Mouse (Mus musculus) neural tube, embryonic 15.5 days (tissue): ENCODE results near the gene Fam32a. TPM values are rescaled to one million over a fixed set of nuclear protein-coding genes. Genes with fewer than 3 reads are reported as not detected.

ENCODE experiments used
- ATAC-seq: fragments of 200-750 bp; cut with Nextera tagmentation; 2 replicates; pipeline ENCODE4 v1.8.0; 2017; ENCODE audit warnings: mild to moderate bottlenecking, moderate TSS enrichment, moderate library complexity; ENCODE audit not compliant: low FRiP score
- H3K27ac ChIP-seq: fragments of 300-500 bp; sonication (generic); replicated peaks from 2 replicates; pipeline ENCODE4 v1.5.1; 2015; ENCODE audit warnings: mild to moderate bottlenecking, inconsistent platforms
- H3K27me3 ChIP-seq: fragments of 300-500 bp; sonication (generic); replicated peaks from 2 replicates; pipeline ENCODE4 v1.6.1; 2015; ENCODE audit warnings: inconsistent platforms
- H3K36me3 ChIP-seq: fragments of 300-500 bp; sonication (generic); 2 replicates; pipeline ENCODE4 v1.6.1; 2015; ENCODE audit warnings: inconsistent platforms
- H3K4me1 ChIP-seq: fragments of 300-500 bp; sonication (generic); 2 replicates; pipeline ENCODE4 v1.6.1; 2015; ENCODE audit warnings: inconsistent platforms
- H3K4me2 ChIP-seq: fragments of 300-500 bp; sonication (generic); 2 replicates; pipeline ENCODE4 v1.6.1; 2015; ENCODE audit warnings: inconsistent platforms, mild to moderate bottlenecking, moderate library complexity
- H3K4me3 ChIP-seq: fragments of 300-500 bp; sonication (generic); replicated peaks from 2 replicates; pipeline ENCODE4 v1.5.1; 2015; ENCODE audit warnings: mild to moderate bottlenecking, inconsistent platforms
- H3K9ac ChIP-seq: fragments of 300-500 bp; sonication (generic); replicated peaks from 2 replicates; pipeline ENCODE4 v1.6.1; 2015; ENCODE audit warnings: mild to moderate bottlenecking, inconsistent platforms
- H3K9me3 ChIP-seq: fragments of 300-500 bp; sonication (generic); replicated peaks from 2 replicates; pipeline ENCODE4 v1.6.1; 2016; ENCODE audit warnings: inconsistent platforms
- WGBS: fragments of 180-500 bp; shearing (Covaris S2); methylation state at CpG from one replicate; pipeline ENCODE4 v1.1.7; 2015; ENCODE audit warnings: mixed read lengths; 5-methylcytosine and 5-hydroxymethylcytosine counted together
- polyA plus RNA-seq: library from polyadenylated mRNA; unstranded; fragments of >200 nt; fragmentation: Nextera tagmentation; extraction: Ambion mirVana; gene quantifications from 2 replicates; pipeline ENCODE4 v1.2.1, GENCODE M21; 2015

The Fam32a gene
- polyA plus RNA-seq, 1 experiment from 2014 or later, result 78.7 TPM

GRCm38 (mm10) chr8:72242226-72242625, 22.7 kb downstream of the Fam32a start:
- H3K4me1 ChIP-seq, result peaks cover 26% of the 10 kb centered on the region
- WGBS, result 96% methylated on average over 1 of the region's 1 CpGs
- no peak overlapping the region for H3K27ac ChIP-seq
- H3K4me3 ChIP-seq, result no peak overlapping the region
- no peak overlapping the region for H3K9ac ChIP-seq
- peaks cover 31% of the 10 kb centered on the region for H3K36me3 ChIP-seq
- no peak for ATAC-seq
- no peaks in the 10 kb centered on the region for H3K27me3 ChIP-seq
- no peaks in the 10 kb centered on the region for H3K9me3 ChIP-seq
- peak overlapping the region; percentile 1; the same call in 1 of the 2 replicates for H3K4me2 ChIP-seq

GRCm38 (mm10) chr8:72244610-72245009, 25.1 kb downstream of the Fam32a start:
- no peaks in the 10 kb centered on the region for H3K27me3 ChIP-seq
- 87% methylated on average over 2 of the region's 2 CpGs for WGBS
- no peak overlapping the region for H3K9ac ChIP-seq
- no peak overlapping the region for H3K4me2 ChIP-seq
- H3K27ac ChIP-seq, result no peak overlapping the region
- ATAC-seq, result no peak
- peaks cover 23% of the 10 kb centered on the region for H3K4me1 ChIP-seq
- H3K36me3 ChIP-seq, result peaks cover 33% of the 10 kb centered on the region
- H3K9me3 ChIP-seq, result no peaks in the 10 kb centered on the region
- H3K4me3 ChIP-seq, result no peak overlapping the region

DNA sequence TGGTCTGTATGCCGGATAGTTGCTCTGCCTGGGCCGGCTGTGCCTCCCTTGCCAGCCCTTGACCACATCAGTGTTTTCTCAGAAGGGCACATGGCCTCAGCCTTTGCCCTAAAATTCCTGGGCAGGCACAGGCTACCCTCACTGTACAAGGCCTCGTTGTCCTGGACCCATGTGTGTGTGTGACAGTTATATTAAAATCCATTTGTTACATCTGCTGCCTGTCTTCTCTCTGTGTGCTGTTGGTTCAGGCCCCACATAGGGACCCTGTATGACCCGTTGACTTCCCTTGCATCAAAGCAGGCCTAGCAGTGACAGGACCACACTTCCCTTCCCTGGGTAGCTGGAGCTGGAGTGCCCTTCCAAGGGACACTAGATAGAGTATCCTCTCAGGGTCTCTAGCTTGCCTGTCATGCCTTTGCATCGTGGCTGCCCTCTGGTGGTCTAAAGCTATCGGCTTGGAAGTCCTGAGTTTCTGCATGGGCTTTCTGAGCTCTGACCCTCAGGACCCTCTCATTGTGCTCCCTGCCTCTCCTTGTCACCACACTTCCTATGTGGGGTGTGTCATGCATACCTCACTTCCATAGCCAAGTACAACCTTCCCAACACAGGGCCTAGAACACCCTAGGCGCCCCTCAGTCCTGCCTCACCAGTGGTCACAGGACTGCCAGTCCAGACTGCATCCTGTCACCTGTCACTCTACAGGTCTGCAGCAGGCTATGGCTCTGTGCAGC, 37.8 kb downstream of the Fam32a start:
- Histone ChIP-seq H3K4me2 (no peak overlapping the region), H3K27me3 (no peaks in the 10 kb centered on the region), H3K9me3 (no peaks in the 10 kb centered on the region), H3K4me3 (no peak overlapping the region), H3K4me1 (no peaks in the 10 kb centered on the region), H3K27ac (no peak overlapping the region), H3K36me3 (peaks cover 37% of the 10 kb centered on the region), H3K9ac (no peak overlapping the region)
- peak; percentile 20; the same call in 1 of the 2 replicates for ATAC-seq
- WGBS, result 58% methylated on average over 7 of the region's 7 CpGs

- WGBS, result 79% methylated on average over 1 of the region's 1 CpGs
Measured at GRCm38 (mm10) chr8:72257902-72258238, 38.3 kb downstream of the Fam32a start.

DNA sequence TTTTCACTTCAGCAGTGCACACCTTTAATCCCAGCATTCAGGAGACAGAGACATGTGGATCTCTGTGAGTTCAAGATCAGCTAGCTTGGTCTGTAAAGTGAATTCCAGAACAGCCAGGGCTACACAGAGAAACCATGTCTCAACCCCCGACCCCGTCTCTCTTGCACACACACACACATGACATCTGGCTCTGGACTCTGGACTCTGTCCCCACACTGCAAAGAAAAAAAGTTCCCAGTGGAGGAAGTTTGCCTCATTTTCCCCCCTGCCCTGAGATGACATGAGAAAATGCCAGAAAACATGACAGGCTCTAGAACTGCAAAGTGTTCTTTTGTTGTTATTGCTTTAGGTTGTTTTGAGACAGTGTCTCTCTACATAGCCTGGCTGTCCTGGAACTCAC, 40.3 kb downstream of the Fam32a start:
- no peaks in the 10 kb centered on the region for H3K9me3 ChIP-seq
- peaks cover 15% of the 10 kb centered on the region for H3K36me3 ChIP-seq
- H3K4me3 ChIP-seq, result no peak overlapping the region
- H3K9ac ChIP-seq, result no peak overlapping the region
- no peaks in the 10 kb centered on the region for H3K27me3 ChIP-seq
- H3K4me2 ChIP-seq, result no peak overlapping the region
- no peak overlapping the region for H3K27ac ChIP-seq
- no peak for ATAC-seq
- no peaks in the 10 kb centered on the region for H3K4me1 ChIP-seq
- 61% methylated on average over 2 of the region's 2 CpGs for WGBS

More at GRCm38 (mm10) chr8:72257902-72258238, 38.3 kb downstream of the Fam32a start:
- ATAC-seq, result no peak
- H3K4me1 ChIP-seq, result no peaks in the 10 kb centered on the region
- no peak overlapping the region for H3K4me2 ChIP-seq
- no peak overlapping the region for H3K4me3 ChIP-seq
- H3K9ac ChIP-seq, result no peak overlapping the region
- no peak overlapping the region for H3K27ac ChIP-seq
- H3K9me3 ChIP-seq, result no peaks in the 10 kb centered on the region
- peaks cover 32% of the 10 kb centered on the region for H3K36me3 ChIP-seq
- H3K27me3 ChIP-seq, result no peaks in the 10 kb centered on the region

DNA sequence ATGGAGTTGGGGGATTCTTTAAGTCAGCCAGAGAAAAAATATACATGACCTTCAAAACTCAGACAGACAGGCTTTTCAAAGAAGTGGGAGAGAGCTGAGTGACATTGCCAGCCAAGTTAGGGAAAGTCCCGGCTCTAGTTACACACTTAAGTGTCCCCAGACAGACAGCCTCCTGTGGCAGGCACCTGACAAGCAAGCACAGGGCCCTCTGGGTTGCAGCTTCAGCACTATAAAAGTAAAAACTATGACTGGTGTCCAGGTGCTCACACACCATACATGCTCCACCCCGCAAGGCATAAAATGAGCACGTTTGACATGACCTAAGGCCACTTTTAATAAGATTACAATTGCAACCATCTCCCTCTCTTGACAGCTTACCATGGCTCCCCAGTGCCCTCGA, 41.1 kb downstream of the Fam32a start:
- Histone ChIP-seq H3K4me3 (no peak overlapping the region), H3K36me3 (peaks cover 7% of the 10 kb centered on the region), H3K27ac (no peak overlapping the region), H3K27me3 (no peaks in the 10 kb centered on the region), H3K4me2 (no peak overlapping the region), H3K9ac (no peak overlapping the region), H3K9me3 (no peaks in the 10 kb centered on the region), H3K4me1 (no peaks in the 10 kb centered on the region)
- 46% methylated on average over 4 of the region's 4 CpGs for WGBS
- ATAC-seq, result no peak

- no peaks in the 10 kb centered on the region for H3K9me3 ChIP-seq
- no peak overlapping the region for H3K4me3 ChIP-seq
- no peaks in the 10 kb centered on the region for H3K27me3 ChIP-seq
- H3K27ac ChIP-seq, result no peak overlapping the region
- peaks cover 5% of the 10 kb centered on the region for H3K36me3 ChIP-seq
- H3K4me1 ChIP-seq, result no peaks in the 10 kb centered on the region
- WGBS, result 22% methylated on average over 2 of the region's 2 CpGs
- H3K4me2 ChIP-seq, result no peak overlapping the region
- no peak overlapping the region for H3K9ac ChIP-seq
- peak; percentile 36; the same call in 1 of the 2 replicates for ATAC-seq
Measured at GRCm38 (mm10) chr8:72261019-72261418, 41.5 kb downstream of the Fam32a start.

GRCm38 (mm10) chr8:72261431-72261830, 41.9 kb downstream of the Fam32a start:
- H3K4me2 ChIP-seq, result no peak overlapping the region
- no peak overlapping the region for H3K4me3 ChIP-seq
- H3K4me1 ChIP-seq, result no peaks in the 10 kb centered on the region
- H3K36me3 ChIP-seq, result peaks cover 5% of the 10 kb centered on the region; the same call in 1 of the 2 replicates
- no peak for ATAC-seq
- H3K9me3 ChIP-seq, result no peaks in the 10 kb centered on the region
- no peak overlapping the region for H3K9ac ChIP-seq
- H3K27ac ChIP-seq, result no peak overlapping the region
- no peaks in the 10 kb centered on the region for H3K27me3 ChIP-seq

- H3K4me2 ChIP-seq, result no peak overlapping the region
Measured at GRCm38 (mm10) chr8:72261872-72262271, 42.3 kb downstream of the Fam32a start.

GRCm38 (mm10) chr8:72262756-72263155, 43.2 kb downstream of the Fam32a start:
- WGBS, result 90% methylated on average over 2 of the region's 2 CpGs

More at GRCm38 (mm10) chr8:72261872-72262271, 42.3 kb downstream of the Fam32a start:
- Histone ChIP-seq H3K4me3 (no peak overlapping the region), H3K27me3 (no peaks in the 10 kb centered on the region), H3K36me3 (peaks cover 2% of the 10 kb centered on the region; the same call in 1 of the 2 replicates), H3K27ac (no peak overlapping the region), H3K9ac (no peak overlapping the region), H3K4me1 (no peaks in the 10 kb centered on the region), H3K9me3 (no peaks in the 10 kb centered on the region)
- ATAC-seq, result no peak
- WGBS, result 57% methylated on average over 5 of the region's 5 CpGs

DNA sequence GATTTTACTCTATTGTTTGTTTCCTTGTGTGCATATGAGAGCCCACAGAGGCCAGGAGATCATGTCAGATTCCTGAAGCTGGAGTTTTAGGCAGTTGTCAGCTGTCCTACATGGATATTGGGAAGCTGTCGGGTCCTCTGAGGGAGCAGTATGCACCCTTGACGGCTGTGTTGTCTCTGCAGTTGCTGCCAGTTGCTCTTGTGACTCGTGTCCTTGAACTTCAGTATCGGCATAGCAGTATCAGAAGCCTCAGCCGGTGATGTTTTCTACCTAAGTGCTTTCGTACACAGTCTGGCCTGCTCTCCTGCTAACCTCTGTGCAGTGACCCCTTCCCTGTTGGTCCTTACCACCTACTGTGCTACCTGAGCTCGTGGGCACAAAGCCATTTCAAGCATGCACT, 43.9 kb downstream of the Fam32a start:
- Histone ChIP-seq H3K9me3 (no peaks in the 10 kb centered on the region), H3K36me3 (no peaks in the 10 kb centered on the region), H3K27me3 (no peaks in the 10 kb centered on the region), H3K4me1 (no peaks in the 10 kb centered on the region), H3K4me2 (no peak overlapping the region), H3K4me3 (no peak overlapping the region), H3K27ac (no peak overlapping the region), H3K9ac (no peak overlapping the region)
- 70% methylated on average over 7 of the region's 7 CpGs for WGBS
- ATAC-seq, result no peak

More at GRCm38 (mm10) chr8:72262756-72263155, 43.2 kb downstream of the Fam32a start:
- Histone ChIP-seq H3K9me3 (no peaks in the 10 kb centered on the region), H3K27me3 (no peaks in the 10 kb centered on the region), H3K36me3 (no peaks in the 10 kb centered on the region), H3K27ac (no peak overlapping the region), H3K4me1 (no peaks in the 10 kb centered on the region), H3K4me3 (no peak overlapping the region), H3K4me2 (no peak overlapping the region), H3K9ac (no peak overlapping the region)
- no peak for ATAC-seq

- Histone ChIP-seq H3K27ac (no peak overlapping the region), H3K4me3 (no peak overlapping the region), H3K27me3 (no peaks in the 10 kb centered on the region), H3K9me3 (no peaks in the 10 kb centered on the region), H3K4me1 (no peaks in the 10 kb centered on the region), H3K4me2 (no peak overlapping the region), H3K36me3 (no peaks in the 10 kb centered on the region), H3K9ac (no peak overlapping the region)
- ATAC-seq, result no peak
- 72% methylated on average over 4 of the region's 7 CpGs for WGBS
Measured at GRCm38 (mm10) chr8:72265342-72265741, 45.8 kb downstream of the Fam32a start.
